Mouse (Mus musculus) kidney, adult 8-10 months (tissue): ENCODE measurements around the gene 0610012G03Rik.

Experiments used
- DNase-seq, 2 experiments: peaks; one replicate each; pipeline ENCODE4 v3.0.0; 2022

Gene 0610012G03Rik

DNA sequence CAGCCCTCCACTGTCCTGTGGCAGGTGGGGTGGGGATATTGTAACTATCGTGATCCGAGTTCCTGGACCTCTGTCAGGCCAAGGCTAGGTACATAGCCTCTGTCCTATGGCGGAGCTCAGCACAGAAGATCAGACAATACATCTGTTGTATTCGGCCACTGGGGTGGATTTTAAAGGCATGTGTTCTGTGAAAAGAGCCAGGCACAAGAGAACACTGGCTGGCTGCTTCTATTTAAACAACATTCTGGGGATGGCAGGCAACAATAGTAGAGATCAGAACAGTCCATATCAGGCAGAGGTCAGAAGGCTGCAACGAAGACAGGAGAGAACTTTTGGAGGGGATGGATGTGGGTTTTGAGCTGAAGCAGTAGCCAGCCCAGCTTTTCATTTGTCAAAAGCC lies 16.0 kb downstream of the 0610012G03Rik start:
- DNase-seq = no peak

DNA sequence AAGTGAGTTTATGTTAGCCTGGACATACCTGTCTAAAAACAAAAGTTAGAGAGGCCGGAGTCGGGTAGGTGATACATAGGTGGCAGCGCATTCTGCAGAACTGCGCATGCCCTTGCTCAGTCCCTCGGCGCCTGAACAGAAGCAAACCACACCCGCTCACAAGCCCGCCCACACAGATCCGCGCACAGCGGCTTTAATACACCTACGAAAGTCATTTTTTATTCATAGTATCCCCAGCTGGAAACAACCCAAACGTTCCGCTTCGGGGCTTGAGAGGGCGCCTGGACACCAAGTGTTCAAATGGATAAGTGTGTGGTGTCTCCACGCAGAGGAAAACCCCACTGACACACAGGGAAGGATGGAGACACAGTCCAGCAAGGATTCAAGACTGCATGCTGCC lies 17.0 kb downstream of the 0610012G03Rik start:
- no peak for DNase-seq

DNA sequence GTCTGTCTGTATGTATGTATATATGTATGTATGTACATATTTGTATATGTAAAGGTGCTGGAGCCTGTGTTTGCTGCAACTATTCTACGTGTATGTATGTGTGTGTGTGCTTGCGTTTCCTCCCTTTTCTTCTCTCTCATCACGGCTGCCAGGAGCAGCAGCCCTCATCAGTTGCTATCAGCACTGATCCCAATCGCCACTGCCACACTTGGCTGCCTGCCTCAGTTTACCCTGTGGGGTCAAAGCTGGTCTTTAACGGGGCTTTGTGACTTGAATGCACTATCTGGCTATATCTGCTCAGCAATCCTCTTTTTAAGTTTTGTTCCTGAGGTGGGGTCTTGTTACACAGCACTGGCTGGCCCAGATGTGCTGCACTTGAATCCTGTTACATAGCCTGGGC lies 20.9 kb downstream of the 0610012G03Rik start:
- no peak for DNase-seq

DNA sequence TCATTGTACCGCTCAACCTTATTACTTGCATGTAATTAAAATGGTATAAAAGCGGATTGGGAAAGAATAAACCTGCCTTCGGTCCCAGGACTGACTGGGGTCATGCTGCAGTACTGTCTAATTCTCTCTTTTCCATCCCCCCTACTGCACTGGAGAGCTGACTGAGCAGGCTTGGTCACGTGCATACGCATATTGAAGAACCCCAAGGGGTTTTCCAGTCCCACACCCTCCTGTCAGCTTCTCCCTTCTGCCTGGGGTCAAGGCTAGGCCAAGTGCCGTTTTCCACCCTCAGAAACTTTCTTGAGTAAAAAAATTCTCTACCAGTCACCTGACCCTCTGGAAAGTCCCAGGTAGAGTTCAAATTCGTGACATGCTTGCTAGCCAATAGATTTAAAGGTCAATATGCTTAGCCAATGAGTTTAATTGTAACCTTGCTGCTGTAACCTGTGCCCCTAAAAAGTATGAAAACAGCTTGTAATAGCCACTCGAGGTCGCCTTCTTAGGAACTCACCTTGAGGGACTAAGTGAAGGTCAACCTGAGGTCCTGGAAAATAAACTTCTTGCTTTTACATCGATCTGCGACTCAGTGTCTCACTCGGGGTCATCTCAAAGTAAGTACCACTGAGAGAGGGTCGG lies 21.6 kb downstream of the 0610012G03Rik start:
- DNase-seq = no peak

DNA sequence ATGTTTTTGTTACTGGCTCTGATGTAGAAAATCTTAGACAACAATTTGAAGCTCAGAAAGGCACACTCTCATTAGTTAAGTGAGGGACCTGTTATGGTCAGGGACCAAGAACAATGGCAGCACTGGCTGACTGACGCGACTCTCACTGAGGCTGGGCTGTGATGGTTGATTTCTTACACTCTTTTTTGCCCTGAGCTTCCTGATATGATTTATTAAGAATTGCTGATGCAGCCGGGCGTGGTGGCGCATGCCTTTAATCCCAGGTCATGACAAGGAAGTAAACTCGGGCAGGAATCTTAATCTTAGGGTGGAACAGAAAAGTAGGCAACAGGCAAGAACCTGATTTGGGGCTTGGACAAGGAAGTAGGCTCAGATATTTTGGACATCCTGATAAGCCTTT lies 22.2 kb downstream of the 0610012G03Rik start:
- no peak for DNase-seq

DNA sequence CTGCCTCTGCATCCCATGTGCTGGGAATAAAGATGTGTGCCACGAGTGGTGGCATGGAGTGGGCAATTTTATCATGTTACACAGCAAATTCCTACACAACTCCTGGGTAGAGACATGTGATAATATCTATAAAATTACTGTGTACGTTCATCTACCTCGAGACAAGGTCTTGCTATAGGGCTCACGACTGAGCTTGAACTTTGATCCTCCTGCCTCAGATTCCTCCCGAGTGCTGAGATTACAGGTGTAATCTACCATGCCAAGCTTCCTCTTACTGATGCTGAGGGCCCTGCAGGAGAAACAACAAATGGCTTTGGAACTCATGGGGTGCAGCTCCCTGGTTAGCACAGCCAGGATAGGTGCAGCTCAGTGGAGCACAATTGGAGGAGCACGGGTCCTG lies 23.9 kb downstream of the 0610012G03Rik start:
- DNase-seq = no peak

DNA sequence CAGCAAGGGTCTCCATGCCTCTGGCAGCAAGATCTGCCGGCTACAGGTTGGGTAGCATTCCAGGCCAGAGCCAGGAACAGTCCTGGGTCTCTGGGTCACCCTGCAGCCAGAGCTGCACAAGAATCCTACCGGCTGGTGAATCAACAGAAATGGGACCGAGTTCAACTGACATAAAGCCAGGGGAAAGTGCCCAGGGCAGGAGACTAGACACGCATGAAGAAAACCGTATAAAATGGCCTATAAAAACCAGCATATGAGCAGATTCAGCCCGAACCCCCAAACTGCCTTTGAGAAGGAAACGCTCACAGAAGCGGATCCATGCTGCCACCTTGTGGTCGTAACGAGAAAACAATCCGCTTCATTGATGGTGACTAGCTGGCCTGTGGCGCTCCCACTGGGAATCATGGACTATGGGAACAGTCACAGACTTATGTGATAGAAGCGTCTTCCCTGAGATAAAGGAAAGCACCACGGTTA lies 30.0 kb downstream of the 0610012G03Rik start:
- peak; percentile 63 to 81 for DNase-seq

DNA sequence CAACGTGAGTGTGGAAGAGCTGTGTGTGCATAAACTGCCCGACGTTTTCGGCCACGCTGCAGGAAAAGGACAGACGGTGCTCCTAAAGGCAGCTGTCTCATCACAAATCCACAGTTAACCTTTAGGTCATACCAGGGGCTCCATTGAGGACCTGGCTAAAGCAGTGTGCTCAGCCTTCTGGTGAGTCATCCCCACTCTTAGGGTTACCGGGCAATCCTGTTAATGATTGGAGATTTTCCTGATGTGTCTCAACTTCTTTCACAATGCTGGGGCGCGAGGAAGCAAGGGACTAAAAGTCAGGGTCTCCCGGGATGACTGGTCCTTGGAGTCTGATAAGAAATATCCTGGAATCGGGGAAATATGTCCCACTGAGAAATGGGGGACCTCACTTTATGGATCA lies 30.5 kb downstream of the 0610012G03Rik start:
- peak; percentile 26 to 40 for DNase-seq

DNA sequence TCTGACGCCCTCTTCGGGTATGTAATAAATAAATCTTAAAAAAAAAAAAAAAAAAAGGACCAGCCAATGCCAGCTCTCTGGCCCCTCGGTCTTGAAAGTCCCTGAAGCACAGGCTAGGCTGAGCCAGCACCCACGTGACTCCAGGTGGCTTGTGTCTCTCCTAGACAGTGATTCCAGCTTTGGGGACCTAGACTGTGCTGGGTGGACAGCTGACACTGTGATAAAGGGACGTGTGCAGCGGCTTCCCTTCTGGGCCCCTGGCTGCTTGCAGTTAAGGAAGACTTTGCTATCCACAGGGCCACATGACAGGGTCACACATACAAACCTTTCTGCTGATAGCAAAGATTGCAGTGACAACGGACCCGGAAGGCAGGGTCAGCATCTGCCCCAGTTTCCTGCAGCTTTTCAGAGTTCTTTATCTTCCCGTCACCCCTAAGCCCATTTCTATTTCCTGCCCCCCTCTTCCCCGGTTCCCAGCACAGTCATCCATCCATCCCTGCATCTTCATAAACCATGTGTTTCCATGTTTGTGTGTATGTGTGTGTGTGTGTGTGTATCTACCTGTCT lies 37.9 kb downstream of the 0610012G03Rik start:
- no peak for DNase-seq

DNA sequence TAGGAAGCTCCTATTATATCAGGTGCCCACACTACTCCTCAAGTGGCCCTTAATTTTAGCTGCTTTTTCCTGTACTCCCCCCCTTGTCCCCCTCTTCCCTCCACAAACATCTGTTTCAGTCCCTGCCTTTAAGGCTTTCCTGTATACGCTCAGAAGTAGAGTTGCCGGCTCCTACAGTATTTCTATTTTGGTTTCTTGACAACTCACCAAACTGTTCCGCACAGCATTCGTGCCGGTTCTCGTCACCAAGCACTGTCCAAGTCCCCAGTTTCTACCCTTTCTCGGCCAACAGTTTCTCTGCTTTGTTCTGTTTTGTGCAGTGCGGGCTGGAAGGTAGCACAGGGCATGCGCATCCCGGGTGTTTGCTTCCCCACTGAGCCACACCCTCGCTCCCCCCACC lies 39.3 kb downstream of the 0610012G03Rik start:
- DNase-seq = no peak

DNA sequence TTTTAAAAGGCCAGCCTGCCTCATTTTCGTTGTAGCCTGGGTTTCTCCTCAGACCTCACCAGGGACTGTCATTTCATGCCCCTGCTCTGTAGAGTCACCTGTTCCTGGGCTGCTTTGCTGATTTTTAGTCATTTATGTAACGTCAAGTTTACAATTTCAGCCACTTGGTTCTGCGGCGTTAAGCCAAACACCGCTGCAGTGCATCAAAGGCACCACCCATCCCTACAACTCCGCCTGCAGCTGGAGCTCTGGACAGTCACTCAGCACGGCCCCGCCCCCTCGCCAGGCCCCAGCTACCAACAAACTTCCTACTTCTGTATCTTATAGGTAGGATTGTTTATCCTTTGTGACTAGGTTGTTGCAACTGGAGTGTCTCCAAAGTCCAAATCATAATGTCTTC lies 41.4 kb downstream of the 0610012G03Rik start:
- DNase-seq = no peak

DNA sequence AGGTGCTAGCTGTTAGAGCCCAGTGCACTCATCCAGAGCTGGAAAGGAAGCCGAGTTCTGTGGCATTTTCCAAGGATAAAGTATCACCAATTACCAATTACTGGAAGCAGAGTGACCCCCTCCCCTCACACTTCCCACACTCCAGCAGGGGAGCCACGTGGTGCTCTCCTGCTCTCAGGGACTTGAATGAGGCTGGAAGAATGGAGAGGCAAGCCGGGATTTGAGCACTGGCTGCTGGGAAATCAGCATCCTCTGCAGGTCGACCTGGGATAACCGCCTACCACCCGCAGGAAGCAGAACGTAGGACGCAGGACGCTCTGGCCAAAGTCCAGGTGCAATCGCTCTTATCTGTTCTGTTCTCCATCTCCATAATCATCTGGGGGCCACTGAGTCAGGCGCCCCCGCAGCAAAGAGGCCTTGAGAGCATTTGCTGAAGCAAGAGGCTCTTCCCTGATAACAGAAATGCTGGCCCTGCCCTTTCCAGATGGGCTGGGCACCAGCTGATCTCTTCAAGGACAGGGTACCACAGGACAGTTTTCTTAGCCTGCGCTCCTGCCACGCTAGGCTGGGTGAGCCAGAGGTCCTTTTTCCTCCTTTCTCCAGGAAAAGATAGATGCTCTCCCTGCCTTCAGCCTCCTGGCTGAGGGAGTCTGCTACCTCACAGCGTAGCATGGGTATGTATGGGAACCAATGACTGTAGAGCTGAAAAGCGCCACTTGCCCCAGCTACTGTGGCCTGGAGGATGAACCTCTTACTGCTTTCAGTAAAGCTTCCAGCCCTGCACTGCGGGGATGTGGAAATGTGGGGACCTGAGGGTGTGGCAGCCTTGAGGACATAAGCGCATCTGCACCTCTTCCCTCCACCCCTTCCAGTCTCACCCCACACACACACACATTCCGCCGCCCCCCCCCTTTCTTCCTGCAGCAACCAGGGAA lies 42.1 kb downstream of the 0610012G03Rik start:
- no peak for DNase-seq

DNA sequence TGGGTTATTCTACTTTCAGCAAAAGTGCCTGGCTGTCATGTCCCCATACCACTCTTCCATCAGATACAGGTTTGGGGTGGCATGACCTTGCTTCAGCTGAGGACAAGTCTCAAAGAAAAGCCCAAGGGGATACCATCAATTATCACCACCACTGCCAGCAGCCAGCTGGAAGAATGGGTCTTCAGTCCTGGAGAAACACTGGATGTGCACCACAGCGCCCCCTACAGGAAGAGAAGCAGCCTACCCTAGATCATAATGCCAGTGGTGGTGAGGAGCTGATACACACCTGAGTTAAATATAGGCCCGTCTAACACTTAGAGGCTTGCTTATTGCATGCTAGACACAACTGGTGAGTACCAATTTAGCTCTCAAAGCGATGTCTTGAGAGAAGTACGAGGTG lies 43.0 kb downstream of the 0610012G03Rik start:
- DNase-seq = no peak

DNA sequence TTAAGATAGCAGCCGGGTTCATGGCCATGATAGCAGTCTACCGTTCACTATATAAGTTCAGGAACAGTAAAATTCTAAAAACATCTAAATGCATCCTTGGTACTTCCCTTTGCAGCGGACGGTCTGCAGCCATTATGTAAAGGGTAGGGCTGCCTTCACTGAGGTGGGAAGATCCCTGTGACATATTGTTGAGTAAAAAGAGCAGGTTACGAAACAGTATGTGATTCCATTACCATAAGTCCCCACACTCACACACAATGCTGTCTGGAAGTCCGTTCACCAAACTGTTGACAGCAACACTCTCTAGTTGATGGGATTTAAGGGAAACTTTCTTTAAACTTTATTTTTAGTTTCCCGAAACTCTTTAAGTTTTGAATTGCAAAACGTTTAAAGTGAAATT lies 45.1 kb downstream of the 0610012G03Rik start:
- DNase-seq = no peak

DNA sequence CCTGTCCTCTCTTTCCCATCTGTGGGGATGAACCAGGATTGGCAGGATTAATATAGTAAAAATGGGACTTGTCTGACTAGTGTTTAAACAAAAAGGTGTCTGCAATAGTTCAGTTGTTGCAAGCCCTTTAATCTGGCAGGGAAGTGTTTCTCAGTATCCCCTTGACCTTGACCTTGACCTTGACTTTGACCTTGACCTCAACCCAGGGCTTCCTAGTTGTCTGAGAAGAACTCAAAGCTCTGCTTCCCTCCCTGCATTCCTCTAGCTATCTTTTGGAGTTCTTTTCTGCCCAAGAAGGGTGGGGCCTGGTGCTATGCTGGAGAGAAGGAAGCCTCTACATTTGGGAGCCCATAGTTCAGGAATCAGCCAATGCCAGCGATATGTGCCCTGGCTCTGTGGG lies 46.4 kb downstream of the 0610012G03Rik start:
- DNase-seq = no peak

DNA sequence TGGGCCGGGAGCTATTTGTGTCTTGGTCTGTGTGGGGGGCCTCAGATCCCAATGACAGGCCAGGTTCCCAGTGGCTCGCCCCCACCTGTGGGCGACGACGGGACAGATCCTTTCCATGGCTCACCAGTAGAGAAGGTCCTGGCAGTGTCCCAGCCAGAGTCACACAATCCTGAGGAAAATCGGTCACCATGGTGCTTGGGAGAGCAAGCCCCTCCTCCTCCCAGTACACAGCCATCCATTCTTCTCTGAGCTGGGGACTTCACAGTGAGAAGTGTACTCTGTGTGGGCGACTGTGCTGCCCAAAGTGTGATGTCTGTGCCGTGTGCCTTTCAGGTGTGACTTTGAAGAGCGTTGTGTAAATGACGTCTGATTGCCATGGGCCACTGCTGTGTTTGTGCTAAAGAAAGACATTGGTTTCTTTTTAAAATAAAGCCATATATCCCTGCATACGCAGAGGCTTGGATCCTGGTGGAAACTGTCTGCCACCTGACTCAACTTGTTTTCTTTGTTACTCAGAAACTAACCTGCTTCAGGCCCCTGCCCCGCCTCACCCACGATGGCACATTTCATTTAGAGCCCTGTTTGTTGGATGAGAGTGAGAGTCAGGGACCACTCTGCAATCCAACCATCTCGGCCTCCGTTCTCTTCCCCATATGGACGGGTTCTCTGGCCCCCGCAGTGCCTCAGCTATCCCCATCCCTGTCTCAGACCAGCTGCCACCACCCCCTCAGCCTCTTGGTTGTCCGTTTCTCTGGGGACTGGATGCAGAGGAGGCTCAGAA lies 49.6 kb downstream of the 0610012G03Rik start:
- no peak for DNase-seq
